Mouse (Mus musculus): ENCODE measurements around the gene Acbd5.

Gene Acbd5

GRCm38 (mm10) chr2:23068894-23069744 lies 1.2 kb downstream of the Acbd5 start:
- DNase-seq: peak; percentile 97

- no peak for DNase-seq
Observed at GRCm38 (mm10) chr2:23070491-23070890, 2.5 kb downstream of the Acbd5 start.

- no peak for DNase-seq
Observed at GRCm38 (mm10) chr2:23071406-23071805, 3.4 kb downstream of the Acbd5 start.

- DNase-seq: no peak
Observed at GRCm38 (mm10) chr2:23075846-23076245, 7.9 kb downstream of the Acbd5 start.

DNA sequence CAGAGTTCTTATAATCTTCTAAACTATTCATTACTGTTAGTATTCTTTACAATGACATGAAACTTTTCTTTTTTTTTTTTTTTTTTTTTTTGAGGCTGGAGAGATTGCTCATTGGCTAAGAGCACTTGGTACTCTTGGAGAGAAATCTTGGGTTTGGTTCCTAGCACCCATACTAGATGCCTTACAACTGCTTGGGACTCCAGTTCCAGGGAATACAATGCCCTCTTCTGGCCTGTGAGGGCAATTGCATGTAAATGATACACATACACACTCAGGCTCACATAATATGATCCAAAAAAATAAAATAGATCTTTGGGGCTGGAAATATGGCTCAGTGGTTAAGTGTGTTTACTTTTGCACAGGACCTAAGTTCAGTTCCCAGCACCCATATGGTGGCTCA lies 8.8 kb downstream of the Acbd5 start:
- DNase-seq: no peak

- DNase-seq: no peak
Observed at GRCm38 (mm10) chr2:23077693-23078092, 9.7 kb downstream of the Acbd5 start.

GRCm38 (mm10) chr2:23078588-23078987 lies 10.6 kb downstream of the Acbd5 start:
- no peak for DNase-seq

DNA sequence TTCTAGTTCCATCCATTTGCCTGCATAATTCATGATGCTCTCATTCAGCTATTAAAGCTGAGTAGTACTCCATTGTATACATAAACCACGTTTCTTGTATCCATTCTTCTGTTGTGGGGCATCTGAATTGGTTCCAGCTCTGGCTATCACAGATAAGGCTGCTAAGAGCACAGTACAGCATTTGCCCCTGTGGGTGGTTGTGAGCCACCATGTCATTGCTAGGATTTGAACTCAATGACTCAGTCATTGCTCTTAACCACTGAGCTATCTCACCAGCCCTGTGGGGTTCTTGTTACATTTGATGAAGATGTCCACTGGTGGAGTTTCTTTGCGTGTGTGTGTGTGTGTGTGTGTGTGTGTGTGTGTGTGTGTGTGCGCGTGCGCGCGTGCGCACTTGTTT lies 16.6 kb downstream of the Acbd5 start:
- DNase-seq: no peak

DNA sequence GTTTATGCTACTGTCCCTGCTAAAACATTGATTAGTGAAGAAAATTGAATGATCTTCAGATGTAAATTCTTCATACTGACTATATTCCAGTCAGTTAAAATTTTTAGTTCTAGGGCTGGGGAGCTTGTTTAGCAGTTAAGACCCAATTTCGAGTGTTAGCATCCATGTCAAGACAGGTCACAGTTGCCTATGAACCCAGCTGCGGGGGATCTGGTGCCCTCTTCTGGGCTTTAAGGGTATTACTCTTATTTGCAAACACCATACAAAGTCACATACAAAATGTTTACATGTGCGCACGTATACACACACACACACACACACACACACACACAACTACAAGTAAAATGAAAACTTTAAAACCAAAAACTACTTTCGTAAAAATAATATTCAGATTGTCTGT lies 24.2 kb downstream of the Acbd5 start:
- DNase-seq: peak; percentile 46

DNA sequence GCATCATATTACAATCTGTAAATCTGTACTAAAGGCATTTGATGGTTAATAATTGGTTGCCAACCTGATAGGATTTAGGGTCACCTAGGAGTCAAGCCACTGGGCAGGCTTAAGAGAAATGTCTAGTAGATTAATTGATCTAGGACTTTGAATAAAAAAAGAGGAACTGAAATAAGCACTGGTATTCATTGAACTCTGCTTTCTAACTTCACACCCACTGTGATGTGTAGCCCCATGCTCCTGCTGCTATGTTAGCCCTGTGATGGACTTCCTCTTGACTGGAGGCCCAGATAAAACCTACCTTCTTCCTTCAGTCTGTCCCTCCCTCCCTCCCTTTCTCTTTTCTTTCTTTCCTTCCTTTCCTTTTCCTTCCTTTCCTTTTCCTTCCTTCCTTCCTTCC lies 29.1 kb downstream of the Acbd5 start:
- DNase-seq: no peak

- no peak for DNase-seq
Observed at GRCm38 (mm10) chr2:23102266-23102665, 34.3 kb downstream of the Acbd5 start.

DNA sequence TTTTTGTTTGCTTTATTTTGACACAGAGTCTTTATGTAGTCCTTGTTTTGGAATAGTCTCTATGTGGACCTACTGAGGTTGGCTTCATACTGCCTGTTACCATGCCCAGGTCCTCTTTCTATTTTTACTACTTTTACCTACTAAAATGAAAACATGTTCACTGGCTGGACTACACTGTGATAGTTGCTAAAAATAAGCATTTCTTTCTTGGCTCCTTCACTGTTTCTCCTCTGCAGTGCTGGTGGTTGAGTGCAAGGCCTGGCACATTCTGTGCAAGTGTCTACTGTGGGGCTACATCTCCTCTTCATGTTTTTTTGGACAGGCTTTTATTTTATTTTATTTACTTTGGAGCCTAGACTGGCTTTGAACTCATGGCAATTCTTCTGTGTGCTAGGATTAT lies 51.6 kb downstream of the Acbd5 start:
- DNase-seq: no peak

GRCm38 (mm10) chr2:23155199-23155621 lies 87.2 kb downstream of the Acbd5 start:
- DNase-seq: no peak

DNA sequence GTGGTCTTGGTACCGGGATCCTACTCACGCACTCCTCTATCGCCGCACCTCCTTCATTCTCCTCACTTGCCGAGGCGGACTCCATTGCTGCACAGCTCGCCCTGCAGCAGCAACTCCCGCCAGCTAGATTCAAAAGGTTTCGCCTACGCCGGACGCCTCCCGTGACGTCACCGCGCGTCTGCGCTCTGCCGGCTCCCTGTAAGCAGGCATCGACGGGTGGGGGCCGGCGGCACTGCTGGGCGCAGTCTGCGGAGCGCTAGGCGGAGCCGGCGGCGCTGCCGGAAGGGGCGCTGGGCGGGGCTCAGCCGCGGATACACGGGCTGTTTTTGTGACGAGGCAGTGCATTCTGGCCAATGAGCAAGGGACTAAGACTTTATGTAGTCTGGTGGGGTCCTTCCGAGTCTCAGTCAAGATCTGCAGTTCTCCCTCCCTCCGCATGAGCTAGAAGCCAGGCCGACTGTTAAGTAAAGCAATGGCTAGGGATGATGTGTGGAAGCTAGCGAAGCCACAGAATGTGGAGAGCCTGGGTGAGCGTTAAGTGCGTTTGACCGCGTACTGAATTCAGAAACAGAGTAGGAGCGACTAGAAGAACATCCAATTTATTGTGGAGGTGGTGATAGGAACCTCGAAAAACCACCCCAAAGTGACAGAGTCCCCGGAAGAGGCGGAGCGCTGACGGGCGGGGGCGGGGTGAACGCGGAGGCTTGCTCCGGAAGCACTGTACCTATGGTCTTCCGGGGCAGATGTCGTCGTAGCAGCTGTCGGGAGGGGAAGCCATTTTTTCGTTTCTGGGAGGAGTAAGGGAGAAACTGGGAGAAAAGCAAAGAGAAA lies 88.0 kb downstream of the Acbd5 start, which contains the start of the genes Mastl and Yme1l1:
Mastl (minus strand) TSS at position 248 of the 831 bp plus-strand sequence.
Yme1l1 (plus strand) TSS at position 593 of the 831 bp plus-strand sequence.
- DNase-seq: peak; percentile 99

GRCm38 (mm10) chr2:23156608-23157081 lies 88.7 kb downstream of the Acbd5 start:
- no peak for DNase-seq
